Mouse (Mus musculus): ENCODE measurements at regions not wholly inside any gene's neighbourhood (a gene's known extent, or its start where the extent isn't known, plus 50 kb on each side); places are given as distances from the start of the nearest gene placed in this dataset.
"Not testable (repeated sequence)": the region's sequence is repeated elsewhere in the genome, so short reads cannot be mapped to it uniquely, and the experiment has no call there.

DNA sequence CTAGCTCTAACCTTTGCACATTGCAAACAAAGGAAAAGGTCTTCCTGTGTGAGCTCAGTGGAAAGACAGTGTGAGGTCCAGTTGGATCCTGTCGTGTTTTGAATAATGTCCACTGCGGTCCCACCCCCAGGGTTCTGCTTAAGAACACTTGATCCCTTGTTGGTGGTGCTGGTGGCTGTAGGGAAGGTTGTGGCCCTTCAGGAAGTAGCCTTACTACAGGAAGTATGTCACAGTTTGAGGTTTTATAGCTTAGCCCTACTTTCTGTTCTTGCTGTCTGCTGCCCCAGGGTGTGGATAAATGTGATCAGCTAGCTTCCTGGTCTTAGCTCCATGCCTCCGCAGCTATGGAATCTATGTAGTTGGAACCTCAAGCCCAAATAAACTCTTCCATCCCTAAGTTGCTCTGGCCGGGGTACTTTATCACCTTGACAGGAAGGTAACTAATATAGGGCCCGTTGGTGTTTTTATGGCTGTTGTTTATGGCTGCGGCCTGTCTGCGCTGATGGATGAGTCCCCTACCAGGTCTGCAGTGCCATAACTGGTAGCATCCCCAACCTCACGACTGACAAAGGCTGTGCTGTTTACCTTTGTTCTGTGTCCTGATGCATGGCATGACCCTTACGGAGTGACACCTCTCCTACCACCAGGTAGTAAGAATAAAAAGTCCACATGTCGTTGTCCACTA, 103.1 kb upstream of the Gadl1 start:
- no peak for DNase-seq

GRCm38 (mm10) chr9:115840186-115840585, 69.1 kb upstream of the Gadl1 start:
- no peak for DNase-seq

DNA sequence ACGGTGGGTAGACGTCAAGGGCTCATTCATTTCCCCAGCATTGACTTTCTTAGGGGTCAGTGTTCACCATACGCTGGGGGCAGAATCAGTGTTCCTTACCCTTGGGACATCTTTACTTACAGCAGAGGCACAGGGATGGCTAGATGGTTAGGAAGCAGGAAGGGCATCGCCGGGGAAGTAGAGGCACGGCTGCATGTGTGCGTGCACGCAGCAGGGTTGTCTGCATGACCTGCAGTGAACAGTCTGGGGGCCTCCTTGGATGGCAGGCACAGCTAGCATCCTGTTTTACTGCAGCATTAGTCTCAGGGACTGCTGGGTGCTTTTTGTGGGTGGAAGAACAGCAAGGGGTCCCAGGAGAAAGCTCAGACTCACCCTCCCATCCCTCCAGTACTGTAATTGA, 68.5 kb upstream of the Gadl1 start:
- no peak for DNase-seq

- no peak for DNase-seq
Observed at GRCm38 (mm10) chr9:115841684-115842083, 67.6 kb upstream of the Gadl1 start.

DNA sequence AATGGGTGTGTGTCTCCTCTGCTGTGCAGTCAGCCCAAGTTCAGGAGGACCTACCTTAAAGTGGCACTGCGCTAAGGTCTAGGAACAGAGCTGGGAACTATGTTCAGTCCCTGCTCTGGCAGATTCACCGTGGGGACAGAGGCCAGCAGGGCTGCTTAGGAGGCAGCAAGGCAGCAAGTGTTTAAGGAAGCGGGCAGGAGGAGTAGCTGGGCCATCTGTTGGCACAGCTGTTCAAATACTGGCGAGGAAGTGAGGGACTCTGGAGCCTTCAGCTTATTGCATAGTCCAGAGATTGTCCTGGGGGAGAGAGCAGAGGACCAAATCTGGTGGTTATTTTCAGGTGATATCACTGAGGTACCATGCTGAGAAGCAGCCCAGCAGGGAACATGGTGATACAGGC, 64.9 kb upstream of the Gadl1 start:
- no peak for DNase-seq

- DNase-seq = no peak
Observed at GRCm38 (mm10) chr9:115845091-115845490, 64.2 kb upstream of the Gadl1 start.

- DNase-seq = no peak
Observed at GRCm38 (mm10) chr9:115847289-115848074, 61.8 kb upstream of the Gadl1 start.

DNA sequence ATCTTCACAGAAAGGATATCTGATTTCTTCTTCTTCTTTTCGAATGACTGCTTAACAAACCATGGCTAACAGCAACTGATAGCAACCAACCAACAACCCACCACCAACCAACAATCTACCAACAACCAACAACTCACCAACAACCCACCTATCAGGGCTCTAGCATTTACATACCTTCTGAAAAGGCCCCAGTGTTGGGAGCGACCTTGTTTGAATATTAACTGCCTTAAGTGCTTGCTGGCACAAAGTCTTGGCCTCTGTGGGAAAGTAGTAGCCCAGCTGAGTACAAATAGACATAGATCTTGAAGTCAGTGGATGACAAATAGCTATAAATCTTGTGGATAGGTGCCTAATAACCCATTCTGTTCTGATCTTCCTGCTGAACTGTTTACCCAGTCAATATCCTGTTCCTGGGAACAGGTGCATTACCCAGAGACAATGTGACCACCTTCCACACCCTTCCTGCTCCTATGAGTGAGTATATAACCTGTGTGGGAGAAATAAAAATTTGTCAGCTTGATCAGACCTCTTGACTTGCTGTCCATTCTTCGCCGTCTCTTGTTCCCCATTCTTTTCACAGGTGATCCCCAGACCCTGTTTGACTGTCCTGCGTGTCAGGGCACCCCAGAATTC, 55.9 kb upstream of the Gadl1 start:
- DNase-seq = not testable (repeated sequence)

GRCm38 (mm10) chr9:115857301-115857700, 52.0 kb upstream of the Gadl1 start:
- no peak for DNase-seq

DNA sequence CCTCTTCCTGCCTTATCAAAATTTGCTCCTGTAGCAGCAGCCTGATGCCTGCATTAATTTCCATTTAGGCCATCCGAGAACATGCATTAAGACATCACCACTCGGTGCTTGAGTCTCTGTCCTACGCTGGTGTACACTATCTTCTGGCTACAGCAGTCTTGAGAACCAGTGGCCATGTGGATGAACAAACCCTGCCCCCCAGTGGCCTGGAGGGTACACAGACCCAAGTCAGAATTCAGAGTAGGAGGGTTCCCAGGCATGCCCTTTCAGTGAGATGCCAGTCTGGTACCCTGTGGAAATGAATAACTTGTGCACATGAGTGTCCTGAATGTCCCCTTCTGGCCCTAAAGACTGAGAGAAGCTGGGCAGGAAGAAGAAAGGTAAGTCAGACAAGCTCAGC, 50.4 kb upstream of the Gadl1 start:
- peak in 1 of 2 experiments; percentile 12 for DNase-seq

Measured in spleen, adult 18-20 months (tissue).